Mouse (Mus musculus) erythroblast, embryonic 14.5 days (primary cell): ENCODE results near the gene Rnf215.

Experiments used
- GATA1 ChIP-seq: IDR thresholded peaks from 2 replicates; pipeline ENCODE4 v1.6.1; 2012; ENCODE audit warnings: low read length, inconsistent platforms, mixed read lengths
- TAL1 ChIP-seq: IDR thresholded peaks from 3 replicates; pipeline ENCODE4 v1.6.1; 2012; ENCODE audit warnings: low read length, inconsistent platforms, mixed read lengths

GRCm38 (mm10) chr11:4101851-4102250 lies 33.2 kb upstream of the Rnf215 start:
- TF ChIP-seq GATA1, result no peak
- TF ChIP-seq TAL1, result no peak
